Mouse (Mus musculus): Measurements from ENCODE around the gene Ptprn2. TPM values are rescaled to one million over a fixed set of nuclear protein-coding genes. Genes with fewer than 3 reads are reported as not detected.

Ptprn2 gene
- polyA plus RNA-seq, 1 experiment: not detected

DNA sequence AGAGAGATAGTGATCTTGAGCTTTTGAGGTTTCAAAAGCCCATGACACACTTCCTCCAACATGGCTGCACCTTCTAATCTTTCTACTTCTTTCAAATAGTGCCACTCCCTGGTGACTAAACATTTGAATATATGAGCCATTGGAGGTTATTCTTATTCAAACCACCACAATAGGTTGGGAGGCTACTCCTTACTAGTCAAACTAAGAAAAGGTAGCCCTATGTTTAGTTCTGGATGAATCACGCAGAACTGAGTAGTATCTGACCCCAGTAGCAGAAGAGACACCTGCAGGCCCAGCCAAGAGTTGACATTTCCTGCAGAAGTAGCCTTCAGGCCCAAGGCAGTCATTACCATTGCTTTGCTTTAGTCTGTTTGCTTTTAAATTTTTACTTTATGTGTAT is 84.0 kb downstream of the Ptprn2 start:
- TF ChIP-seq GATA1 (IDR thresholded peaks at IDR 0.05; ENCODE audit: low read length): no peak

DNA sequence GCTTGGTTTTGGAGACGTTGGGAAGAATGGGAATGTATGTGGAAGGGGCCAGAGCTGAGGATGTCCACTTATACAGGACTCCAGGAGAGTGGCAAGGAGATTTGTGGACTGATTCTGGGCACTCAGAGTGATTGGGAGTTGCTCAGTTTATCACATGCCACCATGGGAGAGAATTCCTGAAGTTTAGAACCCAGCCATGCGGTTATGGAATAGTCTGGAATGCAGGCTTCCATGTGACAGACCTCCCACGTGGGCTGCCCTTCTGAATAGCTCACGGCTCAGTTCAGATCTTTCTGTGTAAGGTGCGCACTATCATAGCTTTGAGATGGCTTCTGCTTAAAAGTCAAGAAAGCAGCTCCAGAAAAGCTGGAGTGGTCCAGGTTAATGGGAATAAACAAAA is 88.6 kb downstream of the Ptprn2 start:
- TF ChIP-seq GATA1 (IDR thresholded peaks at IDR 0.05; ENCODE audit: low read length): no peak

DNA sequence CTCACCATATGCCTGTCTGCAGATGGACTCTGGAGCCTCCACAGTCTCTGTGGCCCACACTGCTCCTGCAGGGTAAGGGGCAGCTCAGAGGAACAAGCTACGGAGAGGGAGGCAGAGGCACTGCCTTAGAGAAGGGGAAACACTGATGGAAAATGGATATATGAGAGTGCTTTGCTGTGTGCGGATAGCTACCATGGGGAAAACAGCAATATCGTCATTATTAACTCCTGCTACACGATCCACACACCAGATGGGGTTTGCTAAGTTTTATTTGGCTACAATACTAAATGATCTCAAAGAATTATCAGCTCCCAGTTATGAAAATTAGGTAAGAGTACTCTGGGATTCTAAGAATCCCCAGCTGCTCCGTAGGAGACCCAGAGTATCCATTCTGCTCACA is 89.2 kb downstream of the Ptprn2 start:
- TF ChIP-seq GATA1 (IDR thresholded peaks at IDR 0.05; ENCODE audit: low read length): no peak

DNA sequence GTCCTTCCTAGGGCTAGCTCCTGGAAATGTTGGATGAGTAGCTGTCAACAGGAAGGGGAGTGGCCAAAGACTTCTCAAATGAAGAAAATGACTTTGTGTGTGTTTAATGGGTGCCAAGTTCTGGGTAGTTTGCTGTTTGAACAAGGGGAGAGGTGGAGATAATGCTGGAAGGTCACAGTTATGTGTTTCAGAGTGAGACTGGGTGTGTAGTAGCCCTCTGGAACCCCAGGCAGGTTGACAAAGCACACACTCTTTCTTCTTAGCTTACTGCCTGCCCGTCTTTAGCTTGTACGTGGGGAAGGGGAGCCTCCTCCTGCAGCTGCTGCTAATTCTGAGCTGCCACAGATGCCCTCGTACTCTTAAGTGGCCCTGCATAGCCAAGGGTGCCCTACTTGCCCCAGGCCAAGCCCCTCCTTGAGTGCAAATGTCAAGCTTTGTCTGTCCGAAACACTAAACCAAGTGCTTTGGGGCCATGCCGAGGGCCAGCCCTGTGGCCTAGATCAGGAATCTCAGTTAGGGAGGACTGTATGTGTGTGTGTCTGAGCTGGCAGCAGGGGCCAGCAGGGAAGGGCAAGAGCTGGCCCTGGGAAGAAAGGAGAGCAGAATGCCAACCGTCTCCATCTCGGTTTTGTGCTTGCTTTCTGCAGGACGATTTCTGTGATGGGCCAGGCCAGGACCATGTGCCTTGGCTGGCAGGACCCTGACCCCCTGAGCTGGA is 95.5 kb downstream of the Ptprn2 start:
- no peak for TF ChIP-seq GATA1 (IDR thresholded peaks at IDR 0.05; ENCODE audit: low read length)

DNA sequence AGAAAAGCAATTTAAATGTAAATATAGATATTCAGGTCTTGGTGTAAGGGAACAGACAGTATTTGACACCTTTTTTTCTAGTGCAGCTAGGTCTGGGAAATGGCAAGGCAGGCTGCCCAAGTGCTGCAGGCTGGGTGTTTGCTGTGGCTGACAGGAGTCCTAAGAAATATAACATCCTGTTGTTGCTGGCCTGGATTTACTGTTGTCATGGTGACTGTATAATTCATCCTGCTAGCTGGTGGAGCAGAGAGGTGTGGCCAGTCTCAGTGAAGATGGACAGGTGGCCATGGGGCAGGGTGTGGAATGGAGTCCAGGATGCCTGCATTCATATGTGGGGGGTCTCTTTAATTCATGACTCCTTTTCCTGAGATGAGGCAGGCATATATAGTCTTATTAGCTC is 96.3 kb downstream of the Ptprn2 start:
- TF ChIP-seq GATA1 (IDR thresholded peaks at IDR 0.05; ENCODE audit: low read length): no peak

- no peak for TF ChIP-seq GATA1 (IDR thresholded peaks at IDR 0.05; ENCODE audit: low read length)
Observed at GRCm38 (mm10) chr12:116582829-116583228, 97.3 kb downstream of the Ptprn2 start.

GRCm38 (mm10) chr12:116585001-116585400 is 99.5 kb downstream of the Ptprn2 start:
- TF ChIP-seq GATA1 (IDR thresholded peaks at IDR 0.05; ENCODE audit: low read length): no peak

- no peak for TF ChIP-seq GATA1 (IDR thresholded peaks at IDR 0.05; ENCODE audit: low read length)
Observed at GRCm38 (mm10) chr12:116586167-116586566, 100.6 kb downstream of the Ptprn2 start.

GRCm38 (mm10) chr12:116587548-116587947 is 102.0 kb downstream of the Ptprn2 start:
- no peak for TF ChIP-seq GATA1 (IDR thresholded peaks at IDR 0.05; ENCODE audit: low read length)

GRCm38 (mm10) chr12:116590076-116590475 is 104.6 kb downstream of the Ptprn2 start:
- TF ChIP-seq GATA1 (IDR thresholded peaks at IDR 0.05; ENCODE audit: low read length): no peak

GRCm38 (mm10) chr12:116594457-116594856 is 108.9 kb downstream of the Ptprn2 start:
- TF ChIP-seq GATA1 (IDR thresholded peaks at IDR 0.05; ENCODE audit: low read length): no peak

GRCm38 (mm10) chr12:116594866-116595610 is 109.5 kb downstream of the Ptprn2 start:
- no peak for TF ChIP-seq GATA1 (IDR thresholded peaks at IDR 0.05; ENCODE audit: low read length)

DNA sequence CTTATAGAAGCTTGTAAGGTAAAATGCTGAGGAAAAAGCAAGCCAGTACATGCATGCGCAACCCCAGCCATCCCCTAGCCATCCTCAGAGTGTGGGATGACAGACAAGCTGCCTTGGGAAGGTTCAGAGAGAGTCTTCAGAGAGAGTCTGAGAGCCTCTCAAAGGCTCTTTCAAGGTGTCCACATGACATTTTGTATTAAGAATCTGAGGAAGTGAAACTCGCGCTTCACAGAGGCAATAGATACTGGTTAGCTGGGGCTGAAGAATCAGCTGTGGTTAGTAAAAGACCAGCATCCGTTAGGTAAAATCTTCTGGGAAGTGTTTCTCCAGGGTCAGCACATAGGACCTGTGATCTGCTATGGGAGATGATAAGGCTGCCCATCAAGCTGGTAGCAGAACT is 110.2 kb downstream of the Ptprn2 start:
- TF ChIP-seq GATA1 (IDR thresholded peaks at IDR 0.05; ENCODE audit: low read length): no peak

DNA sequence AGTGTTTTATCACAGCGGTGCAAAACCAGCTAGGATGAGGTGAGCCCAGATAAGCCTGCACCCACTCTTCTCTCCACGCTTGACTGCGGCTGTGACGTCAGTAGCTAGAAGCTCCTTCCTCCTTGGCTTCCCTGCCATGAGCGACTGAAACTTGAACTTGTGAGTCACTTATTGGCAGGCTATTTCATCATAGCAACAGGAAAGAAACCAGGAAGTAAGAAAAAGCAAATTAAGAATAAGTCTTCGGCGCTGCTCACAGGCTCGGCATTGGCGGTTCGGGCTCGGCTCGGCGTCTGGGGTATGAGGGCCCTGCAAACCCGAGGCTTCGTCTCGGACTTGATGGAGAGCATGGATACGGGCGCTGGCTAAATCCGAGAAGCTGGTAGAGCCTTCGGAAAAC is 111.5 kb downstream of the Ptprn2 start:
- TF ChIP-seq GATA1 (IDR thresholded peaks at IDR 0.05; ENCODE audit: low read length): no peak

DNA sequence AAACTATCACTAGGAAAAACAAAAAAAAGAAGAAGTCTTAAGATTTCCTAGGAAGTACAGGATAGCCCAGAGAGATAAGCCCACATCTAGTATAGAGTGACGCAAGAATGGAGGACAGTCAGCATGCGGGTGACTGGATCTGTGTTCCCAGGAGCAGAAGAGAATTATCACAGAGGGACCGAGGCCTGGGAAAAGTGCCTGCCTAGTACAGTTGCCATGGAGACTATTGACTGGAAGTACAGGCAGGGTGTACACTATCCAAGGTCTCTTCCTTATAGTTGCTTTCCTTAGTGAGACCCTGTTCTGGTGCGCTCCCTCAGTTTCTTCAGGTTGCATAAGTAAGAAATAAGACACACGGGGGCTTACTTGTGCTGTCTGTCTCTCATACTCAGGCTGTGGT is 112.2 kb downstream of the Ptprn2 start:
- no peak for TF ChIP-seq GATA1 (IDR thresholded peaks at IDR 0.05; ENCODE audit: low read length)

DNA sequence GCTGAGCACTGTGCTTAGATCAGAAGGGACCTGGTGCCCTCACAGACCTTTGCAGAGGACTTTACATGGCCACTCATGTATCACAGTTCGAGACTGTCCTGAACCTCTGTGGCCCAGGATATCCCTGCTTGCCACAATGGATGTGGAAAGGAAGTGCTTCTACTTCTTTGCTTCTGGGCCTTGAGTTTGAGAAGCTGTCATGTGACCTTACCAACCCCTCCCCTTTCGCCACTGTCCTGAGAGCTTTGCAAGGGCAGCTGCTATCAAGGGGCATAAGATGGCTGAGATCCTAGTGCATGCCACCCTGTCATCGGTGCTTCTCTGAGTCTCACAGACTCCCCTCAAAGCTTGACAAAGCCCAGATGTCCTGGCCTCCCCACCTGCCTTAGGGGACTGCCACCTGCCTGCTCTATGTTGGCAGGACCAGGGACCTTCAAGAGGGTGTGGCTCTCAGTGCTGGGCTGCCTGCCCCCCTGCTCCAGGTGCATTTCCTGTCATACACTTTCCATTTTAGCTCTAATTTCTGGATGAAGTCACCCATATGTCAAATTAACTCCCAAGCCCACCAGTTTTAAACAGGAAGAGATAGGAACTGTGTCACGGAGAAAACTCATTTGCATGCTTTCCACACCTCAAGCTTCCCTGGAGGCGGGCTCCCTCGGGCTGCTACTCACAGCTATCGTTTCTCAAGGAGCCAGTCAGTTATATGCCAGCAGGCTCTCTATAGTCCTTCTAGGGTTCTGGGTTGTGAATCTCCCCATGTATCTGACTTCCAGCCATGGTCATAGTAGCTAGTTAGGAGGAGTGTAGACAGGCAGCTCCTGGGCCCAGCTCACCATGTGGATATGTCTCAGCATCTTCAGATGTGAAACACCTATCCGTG is 112.8 kb downstream of the Ptprn2 start:
- TF ChIP-seq GATA1 (IDR thresholded peaks at IDR 0.05; ENCODE audit: low read length): no peak
